Mouse (Mus musculus): ENCODE data around the gene Sars. TPM values are rescaled to one million over a fixed set of nuclear protein-coding genes. Genes with fewer than 3 reads are reported as not detected.

Gene Sars
- 153 TPM in 2 replicates for polyA plus RNA-seq (2014; fragmentation: Nextera tagmentation; extraction: Ambion mirVana)

- H3K4me2 ChIP-seq (ENCODE audit: low read depth, low read length): peak within 1 kb of the TSS; percentile 46
- peaks cover 3% of the 10 kb centered on the region for H3K4me1 ChIP-seq (ENCODE audit: control insufficient read depth, insufficient read depth, low read length)
- peak within 1 kb of the TSS; percentile 82 for H3K9ac ChIP-seq (replicated peaks; ENCODE audit: low read length)
- H3K4me3 ChIP-seq (ENCODE audit: low read depth, low read length): peak within 1 kb of the TSS; percentile 93
- H3K36me3 ChIP-seq (replicated peaks; ENCODE audit: control insufficient read depth, insufficient read depth, low read depth, low read length): no peaks in the 10 kb centered on the region
- WGBS: under 1% methylated on average over 39 of the region's 41 CpGs
- ATAC-seq (replicated peaks; ENCODE audit: insufficient number of reproducible peaks, low FRiP score, low TSS enrichment, low read depth): peak; percentile 97
- no peaks in the 10 kb centered on the region for H3K9me3 ChIP-seq (replicated peaks; ENCODE audit: control insufficient read depth, low read length)
- DNase-seq (ENCODE audit: low spot score): peak; percentile 94
- no peaks in the 10 kb centered on the region for H3K27me3 ChIP-seq (ENCODE audit: control insufficient read depth, insufficient read depth, low read length)
- H3K27ac ChIP-seq (replicated peaks; ENCODE audit: low read depth, low read length): peak within 1 kb of the TSS; percentile 47; the same call in 1 of the 2 replicates
Measured at GRCm38 (mm10) chr3:108444698-108445365, at the start of gene Sars. Gene Sars, minus strand, starts transcription at chr3:108445209.

- Histone ChIP-seq H3K4me1 (ENCODE audit: control insufficient read depth, insufficient read depth, low read length) (no peaks in the 10 kb centered on the region), H3K4me2 (ENCODE audit: low read depth, low read length) (no peak overlapping the region), H3K9ac (replicated peaks; ENCODE audit: low read length) (no peak overlapping the region), H3K27ac (replicated peaks; ENCODE audit: low read depth, low read length) (no peak overlapping the region), H3K4me3 (ENCODE audit: low read depth, low read length) (no peak overlapping the region), H3K9me3 (replicated peaks; ENCODE audit: control insufficient read depth, low read length) (no peaks in the 10 kb centered on the region), H3K27me3 (ENCODE audit: control insufficient read depth, insufficient read depth, low read length) (no peaks in the 10 kb centered on the region), H3K36me3 (replicated peaks; ENCODE audit: control insufficient read depth, insufficient read depth, low read depth, low read length) (no peaks in the 10 kb centered on the region)
- ATAC-seq (replicated peaks; ENCODE audit: insufficient number of reproducible peaks, low FRiP score, low TSS enrichment, low read depth): no peak
- 46% methylated on average over 3 of the region's 3 CpGs for WGBS
- DNase-seq (ENCODE audit: low spot score): peak; percentile 20
Measured at GRCm38 (mm10) chr3:108489968-108490367, 45.0 kb upstream of the Sars start.

GRCm38 (mm10) chr3:108484749-108485148 lies 39.7 kb upstream of the Sars start:
- WGBS: 88% methylated on average over 4 of the region's 4 CpGs
- H3K9me3 ChIP-seq (replicated peaks; ENCODE audit: control insufficient read depth, low read length): no peaks in the 10 kb centered on the region
- ATAC-seq (replicated peaks; ENCODE audit: insufficient number of reproducible peaks, low FRiP score, low TSS enrichment, low read depth): no peak

GRCm38 (mm10) chr3:108478800-108479199 lies 33.8 kb upstream of the Sars start:
- Histone ChIP-seq H3K27ac (replicated peaks; ENCODE audit: low read depth, low read length) (no peak overlapping the region), H3K4me1 (ENCODE audit: control insufficient read depth, insufficient read depth, low read length) (no peaks in the 10 kb centered on the region), H3K36me3 (replicated peaks; ENCODE audit: control insufficient read depth, insufficient read depth, low read depth, low read length) (no peaks in the 10 kb centered on the region), H3K9me3 (replicated peaks; ENCODE audit: control insufficient read depth, low read length) (no peaks in the 10 kb centered on the region), H3K4me2 (ENCODE audit: low read depth, low read length) (no peak overlapping the region), H3K27me3 (ENCODE audit: control insufficient read depth, insufficient read depth, low read length) (no peaks in the 10 kb centered on the region), H3K4me3 (ENCODE audit: low read depth, low read length) (no peak overlapping the region), H3K9ac (replicated peaks; ENCODE audit: low read length) (no peak overlapping the region)
- DNase-seq (ENCODE audit: low spot score) (no peak), ATAC-seq (replicated peaks; ENCODE audit: insufficient number of reproducible peaks, low FRiP score, low TSS enrichment, low read depth) (no peak)
- WGBS: 75% methylated on average over 4 of the region's 4 CpGs

More at GRCm38 (mm10) chr3:108484749-108485148, 39.7 kb upstream of the Sars start:
- Histone ChIP-seq H3K4me1 (ENCODE audit: control insufficient read depth, insufficient read depth, low read length) (no peaks in the 10 kb centered on the region), H3K4me3 (ENCODE audit: low read depth, low read length) (no peak overlapping the region), H3K4me2 (ENCODE audit: low read depth, low read length) (no peak overlapping the region), H3K36me3 (replicated peaks; ENCODE audit: control insufficient read depth, insufficient read depth, low read depth, low read length) (no peaks in the 10 kb centered on the region), H3K9ac (replicated peaks; ENCODE audit: low read length) (no peak overlapping the region), H3K27me3 (ENCODE audit: control insufficient read depth, insufficient read depth, low read length) (no peaks in the 10 kb centered on the region), H3K27ac (replicated peaks; ENCODE audit: low read depth, low read length) (no peak overlapping the region)
- no peak for DNase-seq (ENCODE audit: low spot score)

GRCm38 (mm10) chr3:108476761-108477619 lies 32.0 kb upstream of the Sars start:
- H3K9ac ChIP-seq (replicated peaks; ENCODE audit: low read length): no peak overlapping the region
- no peaks in the 10 kb centered on the region for H3K4me1 ChIP-seq (ENCODE audit: control insufficient read depth, insufficient read depth, low read length)
- no peaks in the 10 kb centered on the region for H3K9me3 ChIP-seq (replicated peaks; ENCODE audit: control insufficient read depth, low read length)
- 62% methylated on average over 14 of the region's 14 CpGs for whole genome bisulfite sequencing
- H3K36me3 ChIP-seq (replicated peaks; ENCODE audit: control insufficient read depth, insufficient read depth, low read depth, low read length): no peaks in the 10 kb centered on the region
- no peak overlapping the region for H3K4me3 ChIP-seq (ENCODE audit: low read depth, low read length)
- H3K4me2 ChIP-seq (ENCODE audit: low read depth, low read length): no peak overlapping the region
- peak; percentile 15 for DNase-seq (ENCODE audit: low spot score)
- H3K27ac ChIP-seq (replicated peaks; ENCODE audit: low read depth, low read length): no peak overlapping the region
- H3K27me3 ChIP-seq (ENCODE audit: control insufficient read depth, insufficient read depth, low read length): no peaks in the 10 kb centered on the region
- no peak for ATAC-seq (replicated peaks; ENCODE audit: insufficient number of reproducible peaks, low FRiP score, low TSS enrichment, low read depth)

GRCm38 (mm10) chr3:108475496-108475895 lies 30.5 kb upstream of the Sars start:
- H3K9ac ChIP-seq (replicated peaks; ENCODE audit: low read length): no peak overlapping the region
- H3K36me3 ChIP-seq (replicated peaks; ENCODE audit: control insufficient read depth, insufficient read depth, low read depth, low read length): no peaks in the 10 kb centered on the region
- no peak overlapping the region for H3K4me2 ChIP-seq (ENCODE audit: low read depth, low read length)
- H3K9me3 ChIP-seq (replicated peaks; ENCODE audit: control insufficient read depth, low read length): no peaks in the 10 kb centered on the region
- ATAC-seq (replicated peaks; ENCODE audit: insufficient number of reproducible peaks, low FRiP score, low TSS enrichment, low read depth) (no peak), DNase-seq (ENCODE audit: low spot score) (no peak)
- no peaks in the 10 kb centered on the region for H3K4me1 ChIP-seq (ENCODE audit: control insufficient read depth, insufficient read depth, low read length)
- WGBS: 80% methylated on average over 5 of the region's 5 CpGs
- no peaks in the 10 kb centered on the region for H3K27me3 ChIP-seq (ENCODE audit: control insufficient read depth, insufficient read depth, low read length)
- H3K4me3 ChIP-seq (ENCODE audit: low read depth, low read length): no peak overlapping the region
- H3K27ac ChIP-seq (replicated peaks; ENCODE audit: low read depth, low read length): no peak overlapping the region

- no peak overlapping the region for H3K4me2 ChIP-seq (ENCODE audit: low read depth, low read length)
- WGBS: 89% methylated on average over 7 of the region's 7 CpGs
Measured at GRCm38 (mm10) chr3:108474969-108475368, 30.0 kb upstream of the Sars start.

GRCm38 (mm10) chr3:108467760-108468159 lies 22.8 kb upstream of the Sars start:
- DNase-seq (ENCODE audit: low spot score): no peak

More at GRCm38 (mm10) chr3:108474969-108475368, 30.0 kb upstream of the Sars start:
- no peaks in the 10 kb centered on the region for H3K4me1 ChIP-seq (ENCODE audit: control insufficient read depth, insufficient read depth, low read length)
- ATAC-seq (replicated peaks; ENCODE audit: insufficient number of reproducible peaks, low FRiP score, low TSS enrichment, low read depth) (no peak), DNase-seq (ENCODE audit: low spot score) (no peak)
- H3K36me3 ChIP-seq (replicated peaks; ENCODE audit: control insufficient read depth, insufficient read depth, low read depth, low read length): no peaks in the 10 kb centered on the region
- H3K27me3 ChIP-seq (ENCODE audit: control insufficient read depth, insufficient read depth, low read length): no peaks in the 10 kb centered on the region
- no peak overlapping the region for H3K27ac ChIP-seq (replicated peaks; ENCODE audit: low read depth, low read length)
- no peak overlapping the region for H3K9ac ChIP-seq (replicated peaks; ENCODE audit: low read length)
- no peaks in the 10 kb centered on the region for H3K9me3 ChIP-seq (replicated peaks; ENCODE audit: control insufficient read depth, low read length)
- H3K4me3 ChIP-seq (ENCODE audit: low read depth, low read length): no peak overlapping the region

More at GRCm38 (mm10) chr3:108467760-108468159, 22.8 kb upstream of the Sars start:
- no peak overlapping the region for H3K9ac ChIP-seq (replicated peaks; ENCODE audit: low read length)
- no peaks in the 10 kb centered on the region for H3K4me1 ChIP-seq (ENCODE audit: control insufficient read depth, insufficient read depth, low read length)
- WGBS: 79% methylated on average over 8 of the region's 8 CpGs
- no peak for ATAC-seq (replicated peaks; ENCODE audit: insufficient number of reproducible peaks, low FRiP score, low TSS enrichment, low read depth)
- H3K4me3 ChIP-seq (ENCODE audit: low read depth, low read length): no peak overlapping the region
- no peak overlapping the region for H3K27ac ChIP-seq (replicated peaks; ENCODE audit: low read depth, low read length)
- H3K36me3 ChIP-seq (replicated peaks; ENCODE audit: control insufficient read depth, insufficient read depth, low read depth, low read length): no peaks in the 10 kb centered on the region
- H3K9me3 ChIP-seq (replicated peaks; ENCODE audit: control insufficient read depth, low read length): no peaks in the 10 kb centered on the region
- no peak overlapping the region for H3K4me2 ChIP-seq (ENCODE audit: low read depth, low read length)
- no peaks in the 10 kb centered on the region for H3K27me3 ChIP-seq (ENCODE audit: control insufficient read depth, insufficient read depth, low read length)

Measured in embryonic facial prominence, embryonic 11.5 days (tissue).